Mouse (Mus musculus) neural tube, embryonic 12.5 days (tissue): ENCODE data around the gene Prr5l. TPM values are rescaled to one million over a fixed set of nuclear protein-coding genes. Genes with fewer than 3 reads are reported as not detected.

Experiments
- ATAC-seq: fragments of 200-750 bp; cut with Nextera tagmentation; 2 replicates; pipeline ENCODE4 v1.8.0; 2017; ENCODE audit warnings: low read depth, mild to moderate bottlenecking, moderate TSS enrichment, moderate library complexity; ENCODE audit not compliant: low FRiP score
- H3K27ac ChIP-seq: fragments of 300-500 bp; sonication (generic); 2 replicates; pipeline ENCODE4 v1.5.1; 2016
- H3K27me3 ChIP-seq: fragments of 300-500 bp; sonication (generic); replicated peaks from 2 replicates; pipeline ENCODE4 v1.6.1; 2016; ENCODE audit warnings: mild to moderate bottlenecking
- H3K36me3 ChIP-seq: fragments of 300-500 bp; sonication (generic); 2 replicates; pipeline ENCODE4 v1.6.1; 2016; ENCODE audit warnings: mild to moderate bottlenecking
- H3K4me1 ChIP-seq: fragments of 300-500 bp; sonication (generic); 2 replicates; pipeline ENCODE4 v1.6.1; 2016
- H3K4me2 ChIP-seq: fragments of 300-500 bp; sonication (generic); replicated peaks from 2 replicates; pipeline ENCODE4 v1.6.1; 2016; ENCODE audit warnings: mild to moderate bottlenecking
- H3K4me3 ChIP-seq: fragments of 300-500 bp; sonication (generic); 2 replicates; pipeline ENCODE4 v1.5.1; 2016
- H3K9ac ChIP-seq: fragments of 300-500 bp; sonication (generic); 2 replicates; pipeline ENCODE4 v1.6.1; 2016; ENCODE audit warnings: mild to moderate bottlenecking
- H3K9me3 ChIP-seq: fragments of 300-500 bp; sonication (generic); 2 replicates; pipeline ENCODE4 v1.6.1; 2016; ENCODE audit warnings: mild to moderate bottlenecking
- WGBS: fragments of 180-500 bp; shearing (Covaris S2); methylation state at CpG from one replicate; pipeline ENCODE4 v1.1.7; 2016; 5-methylcytosine and 5-hydroxymethylcytosine counted together
- polyA plus RNA-seq: library from polyadenylated mRNA; unstranded; fragments of >200 nt; fragmentation: Nextera tagmentation; extraction: Ambion mirVana; gene quantifications from 2 replicates; pipeline ENCODE4 v1.2.1, GENCODE M21; 2016

Prr5l gene
- polyA plus RNA-seq, 1 experiment from 2014 or later: 9.4 TPM

- no peak overlapping the region; the same call in 1 of the 2 replicates for H3K4me2 ChIP-seq
- no peak; the same call in 1 of the 2 replicates for ATAC-seq
- peaks cover 19% of the 10 kb centered on the region for H3K4me1 ChIP-seq
- no peaks in the 10 kb centered on the region for H3K27me3 ChIP-seq
- H3K9me3 ChIP-seq: no peaks in the 10 kb centered on the region
- 70% methylated on average over 5 of the region's 5 CpGs for WGBS
- no peak overlapping the region for H3K9ac ChIP-seq
- H3K4me3 ChIP-seq: no peak overlapping the region
- H3K27ac ChIP-seq: no peak overlapping the region
- peaks cover 5% of the 10 kb centered on the region; the same call in 1 of the 2 replicates for H3K36me3 ChIP-seq
These were observed 23.5 kb upstream of the Prr5l start for GRCm38 (mm10) chr2:101906379-101906690.

- H3K4me3 ChIP-seq: no peak overlapping the region
These were observed 22.9 kb upstream of the Prr5l start for GRCm38 (mm10) chr2:101905534-101906378.

GRCm38 (mm10) chr2:101902196-101902595 is 19.4 kb upstream of the Prr5l start:
- ATAC-seq: no peak
- 80% methylated on average over 4 of the region's 4 CpGs for WGBS
- Histone ChIP-seq H3K4me2 (no peak overlapping the region), H3K4me3 (no peak overlapping the region), H3K27ac (no peak overlapping the region), H3K9ac (no peak overlapping the region), H3K4me1 (peaks cover 7% of the 10 kb centered on the region), H3K36me3 (peaks cover 13% of the 10 kb centered on the region; the same call in 1 of the 2 replicates), H3K27me3 (no peaks in the 10 kb centered on the region), H3K9me3 (no peaks in the 10 kb centered on the region)

More at GRCm38 (mm10) chr2:101905534-101906378, 22.9 kb upstream of the Prr5l start:
- no peak overlapping the region for H3K27ac ChIP-seq
- H3K4me2 ChIP-seq: peak overlapping the region; percentile 37
- H3K4me1 ChIP-seq: peaks cover 19% of the 10 kb centered on the region
- peaks cover 10% of the 10 kb centered on the region; the same call in 1 of the 2 replicates for H3K36me3 ChIP-seq
- H3K9me3 ChIP-seq: no peaks in the 10 kb centered on the region
- WGBS: 29% methylated on average over 21 of the region's 21 CpGs
- ATAC-seq: peak; percentile 81
- no peak overlapping the region for H3K9ac ChIP-seq
- H3K27me3 ChIP-seq: no peaks in the 10 kb centered on the region

GRCm38 (mm10) chr2:101896425-101897204 is 13.8 kb upstream of the Prr5l start:
- Histone ChIP-seq H3K4me3 (no peak overlapping the region), H3K27me3 (no peaks in the 10 kb centered on the region), H3K4me1 (peaks cover 10% of the 10 kb centered on the region), H3K9me3 (no peaks in the 10 kb centered on the region), H3K9ac (no peak overlapping the region), H3K4me2 (no peak overlapping the region), H3K27ac (no peak overlapping the region), H3K36me3 (peaks cover 16% of the 10 kb centered on the region; the same call in 1 of the 2 replicates)
- ATAC-seq: 0 out of 2 replicates have a peak, but pooled peaks have one; percentile 35
- 65% methylated on average over 10 of the region's 10 CpGs for WGBS

- no peaks in the 10 kb centered on the region for H3K27me3 ChIP-seq
- no peak overlapping the region for H3K4me3 ChIP-seq
- no peaks in the 10 kb centered on the region for H3K9me3 ChIP-seq
- peaks cover 6% of the 10 kb centered on the region; the same call in 1 of the 2 replicates for H3K36me3 ChIP-seq
- no peak overlapping the region for H3K27ac ChIP-seq
- WGBS: 97% methylated on average over 3 of the region's 3 CpGs
- ATAC-seq: no peak
- H3K9ac ChIP-seq: no peak overlapping the region
- peaks cover 13% of the 10 kb centered on the region for H3K4me1 ChIP-seq
- H3K4me2 ChIP-seq: no peak overlapping the region
These were observed 11.3 kb upstream of the Prr5l start for GRCm38 (mm10) chr2:101894126-101894525.

GRCm38 (mm10) chr2:101891143-101891542 is 8.3 kb upstream of the Prr5l start:
- Histone ChIP-seq H3K9ac (no peak overlapping the region), H3K27ac (no peak overlapping the region), H3K27me3 (no peaks in the 10 kb centered on the region), H3K4me1 (peaks cover 13% of the 10 kb centered on the region), H3K9me3 (no peaks in the 10 kb centered on the region), H3K4me3 (no peak overlapping the region), H3K36me3 (peaks cover 4% of the 10 kb centered on the region; the same call in 1 of the 2 replicates), H3K4me2 (no peak overlapping the region)
- WGBS: 30% methylated on average over 7 of the region's 7 CpGs
- peak; percentile 38; the same call in 1 of the 2 replicates for ATAC-seq

- peaks cover 10% of the 10 kb centered on the region for H3K4me1 ChIP-seq
- no peak overlapping the region for H3K9ac ChIP-seq
- no peaks in the 10 kb centered on the region for H3K27me3 ChIP-seq
- ATAC-seq: no peak
- no peak overlapping the region for H3K27ac ChIP-seq
- no peak overlapping the region for H3K4me2 ChIP-seq
- H3K9me3 ChIP-seq: no peaks in the 10 kb centered on the region
- H3K36me3 ChIP-seq: no peaks in the 10 kb centered on the region
- H3K4me3 ChIP-seq: no peak overlapping the region
- WGBS: 94% methylated on average over 8 of the region's 8 CpGs
These were observed 6.1 kb upstream of the Prr5l start for GRCm38 (mm10) chr2:101888886-101889285.

- ATAC-seq: peak; percentile 94
These were observed 3.1 kb upstream of the Prr5l start, which contains the start of gene Commd9 for GRCm38 (mm10) chr2:101885768-101886438. TSS of gene Commd9 (plus strand) at chr2:101886247.

GRCm38 (mm10) chr2:101884286-101884685 is 1.5 kb upstream of the Prr5l start:
- no peak overlapping the region for H3K27ac ChIP-seq
- H3K9me3 ChIP-seq: no peaks in the 10 kb centered on the region
- ATAC-seq: no peak
- no peak overlapping the region for H3K9ac ChIP-seq
- no peaks in the 10 kb centered on the region for H3K36me3 ChIP-seq
- H3K27me3 ChIP-seq: peaks cover 4% of the 10 kb centered on the region; the same call in 1 of the 2 replicates
- peaks cover 15% of the 10 kb centered on the region for H3K4me1 ChIP-seq
- no peak overlapping the region for H3K4me2 ChIP-seq
- 91% methylated on average over 2 of the region's 2 CpGs for WGBS
- H3K4me3 ChIP-seq: no peak overlapping the region

More at GRCm38 (mm10) chr2:101885768-101886438, 3.1 kb upstream of the Prr5l start, which contains the start of gene Commd9:
- Histone ChIP-seq H3K27ac (no peak within 1 kb of the TSS), H3K9ac (peak within 1 kb of the TSS; percentile 61), H3K4me3 (peak within 1 kb of the TSS; percentile 68), H3K4me2 (peak within 1 kb of the TSS; percentile 65), H3K9me3 (no peaks in the 10 kb centered on the region), H3K36me3 (no peaks in the 10 kb centered on the region), H3K4me1 (peaks cover 15% of the 10 kb centered on the region), H3K27me3 (no peaks in the 10 kb centered on the region)
- WGBS: 14% methylated on average over 22 of the region's 22 CpGs

- Histone ChIP-seq H3K9me3 (no peaks in the 10 kb centered on the region), H3K4me3 (no peak overlapping the region), H3K4me1 (peaks cover 9% of the 10 kb centered on the region; the same call in 1 of the 2 replicates), H3K27me3 (peaks cover 8% of the 10 kb centered on the region; the same call in 1 of the 2 replicates), H3K4me2 (no peak overlapping the region), H3K9ac (no peak overlapping the region), H3K36me3 (no peaks in the 10 kb centered on the region), H3K27ac (no peak overlapping the region)
- 91% methylated on average over 9 of the region's 9 CpGs for WGBS
- no peak for ATAC-seq
These were observed 1.2 kb downstream of the Prr5l start for GRCm38 (mm10) chr2:101881471-101882162.

GRCm38 (mm10) chr2:101871179-101871578 is 11.6 kb downstream of the Prr5l start:
- H3K27ac ChIP-seq: no peak overlapping the region

More at GRCm38 (mm10) chr2:101871179-101871578, 11.6 kb downstream of the Prr5l start:
- H3K36me3 ChIP-seq: no peaks in the 10 kb centered on the region
- H3K9ac ChIP-seq: no peak overlapping the region
- no peaks in the 10 kb centered on the region for H3K9me3 ChIP-seq
- H3K4me1 ChIP-seq: no peaks in the 10 kb centered on the region
- ATAC-seq: no peak
- peak overlapping the region; percentile 40 for H3K4me2 ChIP-seq
- no peak overlapping the region for H3K4me3 ChIP-seq
- H3K27me3 ChIP-seq: no peaks in the 10 kb centered on the region; the same call in 1 of the 2 replicates
- WGBS: 30% methylated on average over 14 of the region's 14 CpGs
